Mouse (Mus musculus): ENCODE data around the gene Spint5. TPM values are rescaled to one million over a fixed set of nuclear protein-coding genes. Genes with fewer than 3 reads are reported as not detected.

The Spint5 gene
- not detected in 2 replicates for polyA plus RNA-seq (2016; fragmentation: Nextera tagmentation; extraction: Ambion mirVana)

DNA sequence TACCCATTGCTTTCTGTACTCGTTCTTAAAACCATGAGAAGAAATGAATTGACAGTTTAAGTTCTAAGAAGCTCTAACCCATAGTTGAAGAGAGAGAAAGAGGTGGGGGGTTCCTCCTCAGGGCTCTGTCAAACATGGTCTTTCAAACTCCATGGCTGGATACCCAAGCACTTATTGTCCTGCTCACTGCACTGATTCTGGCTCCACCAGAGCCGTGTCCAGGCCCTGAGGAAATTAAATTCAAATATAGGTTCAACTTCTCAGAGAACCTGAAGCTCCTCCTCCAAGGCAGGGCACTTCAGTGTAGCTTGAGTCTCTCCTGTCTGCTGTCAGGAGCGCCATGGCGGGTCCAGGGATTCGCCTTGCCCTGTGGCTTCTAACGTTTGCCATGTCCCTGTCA is at the start of gene Spint5:
Gene Spint5 (plus strand): TSS at position 301 of the 400 bp plus-strand sequence.
- Histone ChIP-seq H3K27me3 (replicated peaks) (no peaks in the 10 kb centered on the region), H3K27ac (no peak within 1 kb of the TSS), H3K4me3 (no peak within 1 kb of the TSS), H3K9me3 (no peaks in the 10 kb centered on the region), H3K4me1 (no peaks in the 10 kb centered on the region), H3K4me2 (replicated peaks) (no peak within 1 kb of the TSS), H3K36me3 (no peaks in the 10 kb centered on the region), H3K9ac (no peak within 1 kb of the TSS)
- 81% methylated on average over 6 of the region's 6 CpGs for WGBS
- no peak for ATAC-seq (ENCODE audit: low FRiP score, low read depth)

DNA sequence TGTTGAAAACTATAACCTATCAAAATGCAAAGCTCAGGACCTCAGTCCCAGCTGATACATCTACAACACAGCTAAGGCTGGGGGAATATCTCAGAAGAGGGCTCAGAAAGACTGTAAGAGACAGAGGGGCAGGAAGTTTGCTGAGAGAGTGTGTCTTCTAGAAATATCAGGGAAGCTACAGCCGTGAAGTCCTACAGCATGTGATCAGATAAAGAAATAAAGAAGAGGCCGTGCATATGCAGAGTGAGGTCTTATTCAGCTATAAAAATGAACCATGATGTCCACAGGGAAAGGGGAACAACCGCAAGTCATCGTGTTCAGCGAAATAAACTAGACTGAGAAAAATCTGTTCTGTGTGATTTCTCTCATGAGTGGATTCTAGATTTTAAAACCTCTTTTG is 44.8 kb upstream of the Spint5 start:
- 86% methylated on average over 5 of the region's 5 CpGs for WGBS
- no peaks in the 10 kb centered on the region for H3K36me3 ChIP-seq
- H3K9me3 ChIP-seq = no peaks in the 10 kb centered on the region
- no peak overlapping the region for H3K4me2 ChIP-seq (replicated peaks)
- H3K27me3 ChIP-seq (replicated peaks) = no peaks in the 10 kb centered on the region
- no peak for ATAC-seq (ENCODE audit: low FRiP score, low read depth)
- no peak overlapping the region for H3K9ac ChIP-seq
- no peak overlapping the region for H3K4me3 ChIP-seq
- no peak overlapping the region for H3K27ac ChIP-seq
- no peaks in the 10 kb centered on the region for H3K4me1 ChIP-seq

DNA sequence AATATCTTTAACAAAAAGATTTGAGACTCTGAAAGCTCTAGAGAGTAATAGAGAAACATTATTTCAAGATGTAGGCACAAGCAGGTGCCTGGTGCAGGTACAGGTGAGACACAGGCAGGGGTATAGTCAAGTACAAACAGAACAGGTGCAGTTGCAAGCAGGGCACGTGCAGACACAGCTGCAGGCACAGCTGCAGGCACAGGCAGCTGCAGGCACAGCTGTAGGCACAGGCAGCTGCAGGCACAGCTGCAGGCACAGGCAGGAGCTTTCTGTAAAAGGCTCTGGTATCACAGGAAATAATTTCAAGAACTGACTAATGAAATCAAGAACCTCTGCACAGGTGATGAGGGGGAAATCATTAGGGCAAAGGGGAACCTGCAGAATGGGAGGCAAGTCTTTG is 44.2 kb upstream of the Spint5 start:
- Histone ChIP-seq H3K9ac (no peak overlapping the region), H3K27ac (no peak overlapping the region), H3K4me3 (no peak overlapping the region), H3K4me1 (no peaks in the 10 kb centered on the region), H3K9me3 (no peaks in the 10 kb centered on the region), H3K36me3 (no peaks in the 10 kb centered on the region), H3K27me3 (replicated peaks) (no peaks in the 10 kb centered on the region), H3K4me2 (replicated peaks) (no peak overlapping the region)
- ATAC-seq (ENCODE audit: low FRiP score, low read depth) = no peak
- 45% methylated on average over 1 of the region's 1 CpGs for WGBS

GRCm38 (mm10) chr2:164673987-164674386 is 41.1 kb upstream of the Spint5 start, which contains the start of gene Wfdc11:
TSS of gene Wfdc11 (minus strand) at chr2:164674087.
- no peak for ATAC-seq (ENCODE audit: low FRiP score, low read depth)
- H3K4me1 ChIP-seq = no peaks in the 10 kb centered on the region
- no peaks in the 10 kb centered on the region for H3K27me3 ChIP-seq (replicated peaks)
- H3K9ac ChIP-seq = no peak within 1 kb of the TSS
- no peak within 1 kb of the TSS for H3K4me2 ChIP-seq (replicated peaks)
- WGBS = 86% methylated on average over 7 of the region's 7 CpGs
- no peaks in the 10 kb centered on the region for H3K36me3 ChIP-seq
- no peak within 1 kb of the TSS for H3K27ac ChIP-seq
- no peaks in the 10 kb centered on the region for H3K9me3 ChIP-seq
- no peak within 1 kb of the TSS for H3K4me3 ChIP-seq

DNA sequence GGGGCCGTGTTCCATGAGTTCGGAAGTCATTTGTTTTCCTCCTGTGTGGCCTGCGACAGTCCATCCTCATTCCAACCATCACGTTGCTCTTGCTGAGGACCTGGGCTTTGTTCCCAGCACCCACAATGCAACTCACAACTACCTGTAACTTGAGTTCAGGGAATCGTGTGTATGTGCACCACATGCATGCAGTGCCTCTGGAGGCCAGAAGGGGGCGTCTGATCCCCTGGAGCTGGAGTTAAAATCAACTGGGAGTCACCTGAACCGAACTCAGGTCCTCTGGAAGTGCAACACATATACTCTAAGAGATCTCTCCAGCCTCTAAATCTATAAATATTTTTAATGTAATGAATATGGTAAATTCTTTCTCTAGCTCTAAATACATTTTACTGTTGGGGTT is 39.0 kb upstream of the Spint5 start:
- Histone ChIP-seq H3K4me3 (no peak overlapping the region), H3K27ac (no peak overlapping the region), H3K9ac (no peak overlapping the region), H3K9me3 (no peaks in the 10 kb centered on the region), H3K4me2 (replicated peaks) (no peak overlapping the region), H3K4me1 (no peaks in the 10 kb centered on the region), H3K27me3 (replicated peaks) (no peaks in the 10 kb centered on the region), H3K36me3 (no peaks in the 10 kb centered on the region)
- 81% methylated on average over 7 of the region's 7 CpGs for WGBS
- no peak for ATAC-seq (ENCODE audit: low FRiP score, low read depth)

DNA sequence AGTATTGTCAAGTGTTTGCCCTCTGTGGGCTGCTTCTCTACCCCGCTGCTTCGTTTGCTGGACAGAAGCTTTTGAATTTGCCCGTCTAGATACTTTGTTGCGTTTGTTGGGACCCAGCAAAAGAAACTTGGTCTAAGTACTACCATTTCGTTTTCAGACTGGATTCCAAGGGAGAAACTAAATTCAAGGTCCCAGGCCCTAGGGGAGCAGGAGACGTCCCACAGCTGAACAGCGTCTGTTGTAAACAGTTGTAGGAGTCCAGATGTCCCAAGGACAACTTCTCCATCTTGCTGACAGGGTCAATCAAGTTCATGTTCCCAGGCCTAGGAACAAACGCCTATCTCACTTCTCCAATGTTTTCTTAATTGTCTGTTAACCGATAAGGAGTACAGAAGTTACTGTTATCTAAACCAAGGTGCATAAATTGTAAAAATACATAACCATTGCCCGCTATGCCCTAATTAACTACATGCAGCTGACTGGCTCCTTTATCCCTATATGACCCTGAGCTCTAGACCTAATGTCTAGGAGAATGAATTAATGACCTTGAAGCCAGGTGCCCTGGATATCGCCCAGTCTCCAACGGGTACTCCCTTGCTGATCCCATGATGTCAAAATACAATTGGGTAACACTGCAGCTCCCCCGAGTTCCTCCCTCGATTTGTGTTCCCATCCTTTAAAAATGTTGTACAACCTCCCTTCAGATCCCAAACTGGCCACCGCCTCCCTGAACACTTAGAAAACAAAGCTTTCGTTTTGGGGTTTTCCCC is 38.0 kb upstream of the Spint5 start:
- H3K9ac ChIP-seq = no peak overlapping the region
- H3K36me3 ChIP-seq = no peaks in the 10 kb centered on the region
- ATAC-seq (ENCODE audit: low FRiP score, low read depth) = no peak
- no peaks in the 10 kb centered on the region for H3K9me3 ChIP-seq
- H3K4me1 ChIP-seq = no peaks in the 10 kb centered on the region
- H3K27me3 ChIP-seq (replicated peaks) = no peaks in the 10 kb centered on the region
- WGBS = 86% methylated on average over 16 of the region's 16 CpGs
- no peak overlapping the region for H3K27ac ChIP-seq
- H3K4me2 ChIP-seq (replicated peaks) = no peak overlapping the region
- no peak overlapping the region for H3K4me3 ChIP-seq

- ATAC-seq (ENCODE audit: low FRiP score, low read depth) = peak; percentile 65
- no peaks in the 10 kb centered on the region for H3K9me3 ChIP-seq
- H3K9ac ChIP-seq = no peak overlapping the region
- WGBS = 22% methylated on average over 19 of the region's 19 CpGs
- no peaks in the 10 kb centered on the region for H3K4me1 ChIP-seq
- peak overlapping the region; percentile 55 for H3K4me2 ChIP-seq (replicated peaks)
- no peaks in the 10 kb centered on the region for H3K36me3 ChIP-seq
- H3K27me3 ChIP-seq (replicated peaks) = no peaks in the 10 kb centered on the region
- peak overlapping the region; percentile 13; the same call in 1 of the 2 replicates for H3K4me3 ChIP-seq
- no peak overlapping the region for H3K27ac ChIP-seq
These were observed 36.1 kb upstream of the Spint5 start for GRCm38 (mm10) chr2:164678848-164679625.

DNA sequence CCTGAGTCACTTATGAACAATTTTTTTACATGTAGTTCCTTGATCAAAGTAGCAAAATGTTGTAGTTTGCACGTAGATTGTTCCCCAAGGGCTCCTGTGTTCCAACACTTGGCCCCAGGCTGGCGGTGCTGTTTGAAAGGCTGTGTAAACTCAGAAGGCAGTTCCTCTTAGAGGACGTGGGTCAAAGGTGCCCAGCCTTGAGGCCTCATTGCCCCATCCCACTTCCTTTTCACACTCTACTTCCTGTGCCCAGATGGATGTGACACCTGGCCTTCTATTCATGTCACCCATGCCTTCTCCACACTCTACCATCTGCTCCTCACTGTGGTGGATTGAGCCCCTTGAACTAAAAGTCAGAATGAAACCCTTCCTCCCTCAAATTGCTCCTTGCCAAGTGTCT is 35.2 kb upstream of the Spint5 start:
- H3K4me1 ChIP-seq = no peaks in the 10 kb centered on the region
- WGBS = 41% methylated on average over 3 of the region's 3 CpGs
- H3K27me3 ChIP-seq (replicated peaks) = no peaks in the 10 kb centered on the region
- H3K9ac ChIP-seq = no peak overlapping the region
- H3K9me3 ChIP-seq = no peaks in the 10 kb centered on the region
- H3K27ac ChIP-seq = no peak overlapping the region
- H3K4me2 ChIP-seq (replicated peaks) = no peak overlapping the region
- no peak overlapping the region for H3K4me3 ChIP-seq
- ATAC-seq (ENCODE audit: low FRiP score, low read depth) = no peak
- no peaks in the 10 kb centered on the region for H3K36me3 ChIP-seq

GRCm38 (mm10) chr2:164684807-164685206 is 30.3 kb upstream of the Spint5 start, which contains the start of gene Wfdc13:
TSS of gene Wfdc13 (plus strand) at chr2:164685107.
- no peak for ATAC-seq (ENCODE audit: low FRiP score, low read depth)
- WGBS = 65% methylated on average over 3 of the region's 3 CpGs
- Histone ChIP-seq H3K36me3 (no peaks in the 10 kb centered on the region), H3K4me2 (replicated peaks) (no peak within 1 kb of the TSS), H3K9ac (no peak within 1 kb of the TSS), H3K27me3 (replicated peaks) (no peaks in the 10 kb centered on the region), H3K27ac (no peak within 1 kb of the TSS), H3K4me1 (no peaks in the 10 kb centered on the region), H3K4me3 (no peak within 1 kb of the TSS), H3K9me3 (no peaks in the 10 kb centered on the region)

GRCm38 (mm10) chr2:164698201-164698600 is 16.9 kb upstream of the Spint5 start, which contains the start of gene Spint4:
TSS of gene Spint4 (plus strand) at chr2:164698501.
- H3K4me2 ChIP-seq (replicated peaks) = no peak within 1 kb of the TSS
- no peaks in the 10 kb centered on the region for H3K4me1 ChIP-seq
- no peak within 1 kb of the TSS for H3K27ac ChIP-seq
- no peak within 1 kb of the TSS for H3K9ac ChIP-seq
- no peak for ATAC-seq (ENCODE audit: low FRiP score, low read depth)
- H3K27me3 ChIP-seq (replicated peaks) = no peaks in the 10 kb centered on the region
- no peaks in the 10 kb centered on the region for H3K9me3 ChIP-seq
- no peaks in the 10 kb centered on the region for H3K36me3 ChIP-seq
- no peak within 1 kb of the TSS for H3K4me3 ChIP-seq
- WGBS = 74% methylated on average over 4 of the region's 4 CpGs

GRCm38 (mm10) chr2:164700959-164701358 is 14.1 kb upstream of the Spint5 start:
- Histone ChIP-seq H3K9ac (no peak overlapping the region), H3K36me3 (no peaks in the 10 kb centered on the region), H3K4me1 (no peaks in the 10 kb centered on the region), H3K9me3 (no peaks in the 10 kb centered on the region), H3K4me2 (replicated peaks) (no peak overlapping the region), H3K27me3 (replicated peaks) (no peaks in the 10 kb centered on the region), H3K27ac (no peak overlapping the region), H3K4me3 (no peak overlapping the region)
- 85% methylated on average over 5 of the region's 5 CpGs for WGBS
- ATAC-seq (ENCODE audit: low FRiP score, low read depth) = no peak

- no peak overlapping the region for H3K4me2 ChIP-seq (replicated peaks)
- H3K9me3 ChIP-seq = no peaks in the 10 kb centered on the region
- no peaks in the 10 kb centered on the region for H3K27me3 ChIP-seq (replicated peaks)
- H3K4me1 ChIP-seq = no peaks in the 10 kb centered on the region
- H3K4me3 ChIP-seq = no peak overlapping the region
- H3K27ac ChIP-seq = no peak overlapping the region
- ATAC-seq (ENCODE audit: low FRiP score, low read depth) = no peak
- H3K9ac ChIP-seq = no peak overlapping the region
- 89% methylated on average over 5 of the region's 5 CpGs for WGBS
- no peaks in the 10 kb centered on the region for H3K36me3 ChIP-seq
These were observed 13.3 kb upstream of the Spint5 start for GRCm38 (mm10) chr2:164701761-164702160.

Measured in neural tube, embryonic 12.5 days (tissue).